Mouse (Mus musculus): ENCODE data around the gene Slc43a1. TPM values are rescaled to one million over a fixed set of nuclear protein-coding genes. Genes with fewer than 3 reads are reported as not detected.

The Slc43a1 gene
- polyA plus RNA-seq, 1 experiment: 8.7 TPM

GRCm38 (mm10) chr2:84803963-84804362, 34.7 kb upstream of the Slc43a1 start:
- no peak overlapping the region for H3K27ac ChIP-seq (ENCODE audit: insufficient read depth, low read length)
- no peak overlapping the region for H3K4me3 ChIP-seq (ENCODE audit: insufficient read depth, low read length)
- TF ChIP-seq POLR2A (IDR thresholded peaks at IDR 0.05; ENCODE audit: low read depth, low read length) (no peak), CTCF (IDR thresholded peaks at IDR 0.05; ENCODE audit: borderline replicate concordance, insufficient read depth, low read length) (no peak)
- H3K4me1 ChIP-seq (ENCODE audit: control insufficient read depth, insufficient read depth, low read length): peaks cover 2% of the 10 kb centered on the region; the same call in 1 of the 2 replicates

- Histone ChIP-seq H3K4me1 (ENCODE audit: control insufficient read depth, insufficient read depth, low read length) (no peaks in the 10 kb centered on the region), H3K27ac (ENCODE audit: insufficient read depth, low read length) (no peak overlapping the region), H3K4me3 (ENCODE audit: insufficient read depth, low read length) (no peak overlapping the region)
- no peak for TF ChIP-seq POLR2A (IDR thresholded peaks at IDR 0.05; ENCODE audit: low read depth, low read length)
- no peak for TF ChIP-seq CTCF (IDR thresholded peaks at IDR 0.05; ENCODE audit: borderline replicate concordance, insufficient read depth, low read length)
Observed at GRCm38 (mm10) chr2:84806546-84806945, 32.1 kb upstream of the Slc43a1 start.

GRCm38 (mm10) chr2:84809330-84809729, 29.3 kb upstream of the Slc43a1 start:
- H3K4me1 ChIP-seq (ENCODE audit: control insufficient read depth, insufficient read depth, low read length): no peaks in the 10 kb centered on the region
- no peak overlapping the region for H3K4me3 ChIP-seq (ENCODE audit: insufficient read depth, low read length)
- no peak for TF ChIP-seq CTCF (IDR thresholded peaks at IDR 0.05; ENCODE audit: borderline replicate concordance, insufficient read depth, low read length)
- TF ChIP-seq POLR2A (IDR thresholded peaks at IDR 0.05; ENCODE audit: low read depth, low read length): no peak
- no peak overlapping the region for H3K27ac ChIP-seq (ENCODE audit: insufficient read depth, low read length)

GRCm38 (mm10) chr2:84810526-84810885, 28.1 kb upstream of the Slc43a1 start:
- no peak overlapping the region for H3K27ac ChIP-seq (ENCODE audit: insufficient read depth, low read length)
- no peak for TF ChIP-seq POLR2A (IDR thresholded peaks at IDR 0.05; ENCODE audit: low read depth, low read length)

GRCm38 (mm10) chr2:84810886-84811577, 27.6 kb upstream of the Slc43a1 start:
- TF ChIP-seq POLR2A (IDR thresholded peaks at IDR 0.05; ENCODE audit: low read depth, low read length) (no peak), CTCF (IDR thresholded peaks at IDR 0.05; ENCODE audit: borderline replicate concordance, insufficient read depth, low read length) (no peak)
- no peaks in the 10 kb centered on the region for H3K4me1 ChIP-seq (ENCODE audit: control insufficient read depth, insufficient read depth, low read length)
- no peak overlapping the region for H3K4me3 ChIP-seq (ENCODE audit: insufficient read depth, low read length)
- no peak overlapping the region for H3K27ac ChIP-seq (ENCODE audit: insufficient read depth, low read length)

More at GRCm38 (mm10) chr2:84810526-84810885, 28.1 kb upstream of the Slc43a1 start:
- Histone ChIP-seq H3K4me3 (ENCODE audit: insufficient read depth, low read length) (no peak overlapping the region), H3K4me1 (ENCODE audit: control insufficient read depth, insufficient read depth, low read length) (no peaks in the 10 kb centered on the region)

- Histone ChIP-seq H3K4me3 (ENCODE audit: insufficient read depth, low read length) (no peak overlapping the region), H3K27ac (ENCODE audit: insufficient read depth, low read length) (no peak overlapping the region), H3K4me1 (ENCODE audit: control insufficient read depth, insufficient read depth, low read length) (no peaks in the 10 kb centered on the region)
- no peak for TF ChIP-seq CTCF (IDR thresholded peaks at IDR 0.05; ENCODE audit: borderline replicate concordance, insufficient read depth, low read length)
- no peak for TF ChIP-seq POLR2A (IDR thresholded peaks at IDR 0.05; ENCODE audit: low read depth, low read length)
Observed at GRCm38 (mm10) chr2:84811880-84812279, 26.8 kb upstream of the Slc43a1 start.

- Histone ChIP-seq H3K27ac (ENCODE audit: insufficient read depth, low read length) (no peak overlapping the region), H3K4me1 (ENCODE audit: control insufficient read depth, insufficient read depth, low read length) (no peaks in the 10 kb centered on the region), H3K4me3 (ENCODE audit: insufficient read depth, low read length) (no peak overlapping the region)
- no peak for TF ChIP-seq CTCF (IDR thresholded peaks at IDR 0.05; ENCODE audit: borderline replicate concordance, insufficient read depth, low read length)
- TF ChIP-seq POLR2A (IDR thresholded peaks at IDR 0.05; ENCODE audit: low read depth, low read length): no peak
Observed at GRCm38 (mm10) chr2:84812676-84813075, 26.0 kb upstream of the Slc43a1 start.

GRCm38 (mm10) chr2:84819861-84820260, 18.8 kb upstream of the Slc43a1 start:
- no peak overlapping the region for H3K27ac ChIP-seq (ENCODE audit: insufficient read depth, low read length)
- no peak for TF ChIP-seq CTCF (IDR thresholded peaks at IDR 0.05; ENCODE audit: borderline replicate concordance, insufficient read depth, low read length)
- no peak for TF ChIP-seq POLR2A (IDR thresholded peaks at IDR 0.05; ENCODE audit: low read depth, low read length)

GRCm38 (mm10) chr2:84822552-84822951, 16.1 kb upstream of the Slc43a1 start, which contains the start of gene Smtnl1:
Gene Smtnl1, minus strand, starts transcription at chr2:84822652.
- TF ChIP-seq CTCF (IDR thresholded peaks at IDR 0.05; ENCODE audit: borderline replicate concordance, insufficient read depth, low read length) (no peak), POLR2A (IDR thresholded peaks at IDR 0.05; ENCODE audit: low read depth, low read length) (no peak)
- no peaks in the 10 kb centered on the region; the same call in 1 of the 2 replicates for H3K4me1 ChIP-seq (ENCODE audit: control insufficient read depth, insufficient read depth, low read length)
- no peak within 1 kb of the TSS for H3K4me3 ChIP-seq (ENCODE audit: insufficient read depth, low read length)
- H3K27ac ChIP-seq (ENCODE audit: insufficient read depth, low read length): no peak within 1 kb of the TSS

More at GRCm38 (mm10) chr2:84819861-84820260, 18.8 kb upstream of the Slc43a1 start:
- Histone ChIP-seq H3K4me1 (ENCODE audit: control insufficient read depth, insufficient read depth, low read length) (no peaks in the 10 kb centered on the region; the same call in 1 of the 2 replicates), H3K4me3 (ENCODE audit: insufficient read depth, low read length) (no peak overlapping the region)

GRCm38 (mm10) chr2:84823237-84823636, 15.4 kb upstream of the Slc43a1 start:
- Histone ChIP-seq H3K4me3 (ENCODE audit: insufficient read depth, low read length) (no peak overlapping the region), H3K4me1 (ENCODE audit: control insufficient read depth, insufficient read depth, low read length) (no peaks in the 10 kb centered on the region; the same call in 1 of the 2 replicates), H3K27ac (ENCODE audit: insufficient read depth, low read length) (no peak overlapping the region)
- TF ChIP-seq POLR2A (IDR thresholded peaks at IDR 0.05; ENCODE audit: low read depth, low read length) (no peak), CTCF (IDR thresholded peaks at IDR 0.05; ENCODE audit: borderline replicate concordance, insufficient read depth, low read length) (no peak)
